Mouse (Mus musculus) skeletal muscle tissue, adult 2 months (tissue): Measurements from ENCODE around the gene Tifa.

Experiments
- DNase-seq: peaks from one replicate; pipeline ENCODE4 v3.0.0-alpha.2; 2012; ENCODE audit warnings: low read depth, low spot score

The Tifa gene

GRCm38 (mm10) chr3:127823886-127824863 is 34.6 kb downstream of the Tifa start:
- DNase-seq: no peak

DNA sequence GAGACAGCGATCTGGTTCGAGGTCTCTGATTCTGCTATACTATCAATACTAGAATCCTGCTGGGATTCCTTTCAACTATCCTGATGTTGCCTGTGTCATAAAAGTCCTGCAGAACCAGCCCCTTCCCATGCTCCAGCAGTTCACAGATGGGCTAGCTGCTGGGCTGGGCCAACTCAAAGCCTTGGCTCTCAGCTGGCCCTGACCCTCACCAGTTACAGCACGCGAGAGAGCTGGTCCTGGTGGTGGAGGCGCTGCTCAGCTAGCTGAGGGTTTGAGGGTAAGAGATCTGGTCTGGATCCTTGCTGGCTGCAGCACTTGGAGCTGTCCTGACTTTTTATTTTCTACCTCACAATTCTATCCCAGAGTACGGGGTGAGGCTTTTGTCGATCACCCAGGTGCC is 36.9 kb downstream of the Tifa start:
- DNase-seq: no peak

DNA sequence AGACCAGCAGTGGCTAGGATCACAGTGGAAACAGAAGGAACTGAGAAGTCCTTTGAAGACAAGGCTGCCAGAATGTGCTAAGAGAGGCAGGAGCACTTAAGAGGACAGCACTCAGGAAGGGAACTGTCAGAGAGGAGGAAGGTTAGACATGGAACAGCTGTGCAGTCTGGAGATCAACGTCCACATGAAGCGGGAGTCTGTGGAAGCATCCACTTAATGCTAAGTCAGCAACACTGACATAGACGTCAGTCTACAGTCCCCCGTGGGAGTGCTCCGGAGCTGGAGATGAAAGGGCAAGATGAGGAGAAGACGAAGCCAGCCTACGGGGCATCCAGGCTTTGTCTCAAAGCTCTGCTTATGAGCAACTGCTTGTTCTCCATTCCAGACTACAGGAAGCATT is 37.5 kb downstream of the Tifa start:
- DNase-seq: no peak

DNA sequence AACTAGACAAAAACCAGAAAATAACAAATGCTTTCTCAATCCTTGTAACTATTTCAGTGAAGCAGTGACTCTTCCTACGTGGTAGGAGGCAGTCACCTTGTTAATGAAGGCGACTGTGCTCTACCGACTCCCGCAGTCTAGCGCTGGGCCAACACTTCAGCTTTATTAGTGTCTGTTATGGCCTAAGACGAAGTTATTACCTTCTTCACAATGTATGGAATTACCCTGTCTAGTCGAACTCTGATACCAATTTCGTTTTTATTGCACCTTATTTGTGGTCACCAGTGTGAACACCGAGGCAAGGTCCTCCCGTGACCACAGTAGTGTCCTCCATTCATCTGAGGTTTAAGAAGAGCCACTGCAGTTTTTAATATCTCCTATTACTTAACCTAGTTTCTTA is 40.6 kb downstream of the Tifa start:
- no peak for DNase-seq

DNA sequence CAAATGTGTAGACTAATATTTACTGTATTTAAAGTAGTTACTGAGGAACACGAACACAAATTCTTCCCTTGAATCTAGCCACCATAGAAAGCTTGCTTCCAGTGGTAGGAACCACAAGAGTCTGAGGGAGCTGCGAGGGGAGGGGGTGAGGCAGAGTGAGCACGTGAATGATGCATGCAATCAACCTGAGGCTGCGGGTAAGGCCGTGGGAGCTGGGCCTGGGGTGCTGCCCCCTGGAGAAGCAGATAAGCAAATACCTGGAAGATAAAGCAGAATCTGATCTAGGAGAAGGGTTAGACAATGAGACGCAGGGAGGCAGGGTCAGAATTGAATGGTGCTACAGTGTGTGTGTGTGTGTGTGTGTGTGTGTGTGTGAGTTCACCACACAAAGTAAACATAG is 41.5 kb downstream of the Tifa start:
- DNase-seq: no peak

GRCm38 (mm10) chr3:127834040-127834439 is 44.4 kb downstream of the Tifa start:
- no peak for DNase-seq

DNA sequence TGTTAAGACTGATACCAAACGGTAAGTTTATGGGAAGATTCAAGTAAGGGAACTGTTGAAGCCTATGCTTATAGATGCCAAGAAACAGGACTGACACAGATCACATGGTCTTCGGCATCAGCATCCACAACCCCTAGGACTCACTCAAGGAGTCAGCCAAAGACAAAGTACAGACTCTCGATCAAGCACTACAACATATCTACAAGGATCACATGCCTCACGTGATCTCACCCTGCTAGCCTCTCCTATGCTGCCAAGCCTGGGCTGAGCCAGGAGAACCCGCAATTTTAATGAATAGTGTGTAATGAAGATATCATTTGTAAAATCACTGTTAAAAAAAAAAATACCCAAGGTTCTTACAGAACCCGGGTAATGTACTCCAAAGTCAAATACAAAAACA is 46.0 kb downstream of the Tifa start:
- DNase-seq: no peak

DNA sequence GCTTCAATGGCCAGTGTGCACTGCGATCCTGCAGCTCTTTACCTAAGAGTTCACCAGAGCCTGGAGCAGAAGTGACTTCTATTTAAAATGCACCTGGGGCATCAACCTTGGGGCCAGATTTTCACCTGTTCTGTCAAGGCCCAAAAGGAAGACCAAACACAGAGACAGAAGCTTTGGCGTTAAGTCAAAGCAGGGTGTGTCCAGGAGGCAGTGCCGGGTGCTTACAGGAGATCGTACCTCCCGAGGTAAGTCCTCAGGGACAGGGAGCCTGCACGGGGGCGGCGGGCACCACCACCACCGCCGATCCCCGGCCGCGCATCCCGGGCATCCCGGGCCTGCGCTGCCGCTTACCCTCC is 47.2 kb downstream of the Tifa start:
- no peak for DNase-seq

DNA sequence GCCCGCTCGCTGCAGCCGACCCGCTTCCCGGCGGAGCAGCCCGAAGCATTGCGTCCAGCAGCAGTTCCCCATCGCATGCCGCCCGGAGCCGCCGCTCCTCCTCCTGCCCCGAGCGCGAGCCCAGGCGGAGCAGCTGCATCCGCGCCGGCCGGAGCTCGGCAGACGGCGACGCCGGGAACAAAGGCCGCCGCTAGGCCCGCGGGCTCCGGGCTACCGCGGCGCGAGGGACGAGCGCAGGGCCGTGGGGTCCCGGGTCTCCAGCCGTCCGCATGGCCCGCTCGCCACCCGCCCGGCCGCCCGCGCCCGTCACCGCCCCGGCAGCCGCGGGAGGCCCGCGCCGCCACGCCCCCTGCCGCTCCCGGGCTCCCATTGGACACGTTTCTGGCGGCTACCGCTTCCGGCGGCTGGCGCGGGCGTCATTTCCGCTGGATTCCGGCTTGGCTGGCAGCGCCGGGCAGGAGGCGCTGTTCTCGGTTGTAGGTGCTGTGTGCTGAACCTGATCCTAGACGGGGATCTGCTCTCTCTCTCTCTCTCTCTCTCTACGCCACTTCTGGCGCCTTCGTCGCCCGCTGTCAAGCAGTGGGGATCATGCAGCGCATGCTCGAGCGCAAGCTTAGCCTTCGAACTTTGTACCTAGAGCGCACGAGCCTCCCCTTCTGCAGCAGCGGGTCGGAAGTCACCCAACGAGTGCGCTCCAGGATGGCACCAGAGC is 47.7 kb downstream of the Tifa start, which contains the start of gene Ap1ar:
Ap1ar (minus strand) TSS at position 370 of the 712 bp plus-strand sequence.
- DNase-seq: peak; percentile 93

- no peak for DNase-seq
Measured at GRCm38 (mm10) chr3:127837972-127838644, 48.5 kb downstream of the Tifa start.

DNA sequence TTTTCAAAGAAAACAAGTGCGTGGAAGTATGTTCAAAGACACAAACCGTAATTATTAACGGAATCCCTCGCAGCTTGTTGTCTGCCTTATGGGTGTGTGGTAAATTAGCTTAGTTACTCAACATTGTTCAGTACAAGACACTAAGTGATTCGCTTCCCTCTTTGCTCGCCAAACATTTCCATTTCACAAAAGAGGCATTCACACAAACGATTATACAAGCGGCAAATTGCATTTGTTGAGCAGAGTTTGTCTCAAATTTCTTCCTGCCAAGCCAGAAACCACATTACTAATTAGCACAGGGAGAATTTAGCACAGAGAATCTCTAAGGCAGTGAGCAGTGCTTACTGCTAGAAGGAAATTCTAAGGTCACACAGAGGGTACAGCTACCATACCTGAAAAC is 52.3 kb downstream of the Tifa start:
- DNase-seq: no peak

- no peak for DNase-seq
Measured at GRCm38 (mm10) chr3:127843324-127843940, 53.8 kb downstream of the Tifa start.

DNA sequence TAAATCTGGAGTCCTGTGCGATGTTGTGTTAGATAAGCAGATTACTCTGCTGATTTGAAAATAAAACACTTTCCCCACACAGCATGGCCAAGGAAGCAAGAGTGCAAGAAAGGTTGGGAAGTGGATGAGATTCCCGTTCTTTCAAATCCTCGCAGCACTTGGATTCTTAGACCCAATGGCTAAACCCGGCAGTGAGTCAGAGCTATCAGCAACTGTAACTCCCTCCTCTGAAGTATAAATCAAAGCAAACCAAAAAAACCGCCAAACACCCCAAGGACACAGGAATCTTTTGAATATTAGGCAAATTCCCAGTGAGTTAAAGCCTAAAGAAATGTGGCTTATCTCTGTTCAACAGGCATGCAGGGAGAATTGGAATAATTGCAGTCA is 54.3 kb downstream of the Tifa start:
- no peak for DNase-seq

DNA sequence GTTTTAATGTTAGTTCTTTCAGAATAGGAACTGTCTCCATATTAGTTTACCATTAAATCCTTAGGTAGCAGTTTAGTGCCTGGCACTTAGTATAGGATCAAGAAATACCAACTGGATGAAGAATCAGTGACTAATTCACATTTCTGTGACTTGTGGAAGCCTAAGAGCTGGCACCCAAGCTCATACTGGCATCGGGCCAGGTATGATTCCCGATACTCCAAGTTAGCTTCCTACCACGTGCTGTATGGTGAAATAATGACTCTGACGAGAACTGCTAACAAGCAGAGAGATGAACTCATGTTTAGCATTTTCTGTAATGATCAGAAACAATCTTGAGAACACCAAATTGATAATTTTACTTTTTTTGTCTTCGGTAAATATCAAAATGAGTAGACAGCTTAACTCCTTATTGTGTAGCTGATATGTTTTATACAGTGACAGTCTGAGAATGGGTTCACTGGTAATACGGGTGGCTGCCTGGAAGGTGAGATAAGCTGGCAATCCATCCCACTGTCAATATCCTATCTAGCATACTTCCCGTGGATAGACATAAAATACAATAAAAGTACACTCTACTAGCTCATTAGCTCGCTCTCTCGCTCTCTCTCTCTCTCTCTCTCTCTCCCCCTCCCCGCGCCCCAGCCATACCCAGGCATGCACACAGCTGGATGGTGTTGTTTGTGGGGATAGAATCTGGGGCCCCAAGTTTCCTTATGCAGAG is 58.6 kb downstream of the Tifa start:
- no peak for DNase-seq

DNA sequence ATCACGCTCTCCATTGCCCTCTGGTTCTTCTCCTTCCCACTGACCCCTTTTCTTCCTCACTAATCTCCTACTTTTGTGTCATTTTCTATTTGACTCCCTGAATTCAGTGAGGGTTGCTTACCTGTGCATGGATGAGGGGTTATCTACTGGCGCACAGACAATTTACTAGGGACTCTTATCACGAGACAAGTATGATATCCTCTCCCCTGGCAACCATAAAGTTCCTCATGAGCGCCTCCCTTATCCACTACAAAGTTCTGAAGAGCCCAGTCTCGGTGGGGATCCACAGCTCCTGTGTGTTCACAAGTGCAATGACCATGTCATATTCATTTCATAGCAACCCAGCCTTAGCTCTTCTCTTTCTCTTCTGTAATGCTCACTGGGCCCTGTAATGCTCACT is 60.3 kb downstream of the Tifa start:
- DNase-seq: no peak

GRCm38 (mm10) chr3:127850776-127851646 is 61.4 kb downstream of the Tifa start:
- DNase-seq: no peak

DNA sequence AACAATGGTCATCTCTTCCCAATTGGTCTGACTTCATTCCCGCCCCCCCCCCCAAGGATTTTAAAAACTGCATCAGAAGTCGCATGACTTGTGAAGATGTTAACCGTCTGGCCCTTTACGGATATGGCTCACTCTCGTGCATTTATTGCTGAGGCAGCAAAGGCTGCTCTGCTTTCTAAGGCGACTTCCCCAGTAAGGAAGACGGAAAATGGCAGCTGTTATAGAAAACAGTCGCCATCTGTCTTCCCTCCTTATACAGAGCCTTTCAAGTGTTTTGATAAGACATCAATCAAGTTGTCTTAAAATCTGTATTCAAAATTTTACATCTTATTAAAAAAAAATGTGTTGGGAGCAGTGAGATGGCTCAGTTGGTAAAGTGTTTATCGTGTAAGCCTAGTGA is 63.1 kb downstream of the Tifa start:
- DNase-seq: no peak

GRCm38 (mm10) chr3:127853431-127854206 is 64.0 kb downstream of the Tifa start:
- peak; percentile 40 for DNase-seq

DNA sequence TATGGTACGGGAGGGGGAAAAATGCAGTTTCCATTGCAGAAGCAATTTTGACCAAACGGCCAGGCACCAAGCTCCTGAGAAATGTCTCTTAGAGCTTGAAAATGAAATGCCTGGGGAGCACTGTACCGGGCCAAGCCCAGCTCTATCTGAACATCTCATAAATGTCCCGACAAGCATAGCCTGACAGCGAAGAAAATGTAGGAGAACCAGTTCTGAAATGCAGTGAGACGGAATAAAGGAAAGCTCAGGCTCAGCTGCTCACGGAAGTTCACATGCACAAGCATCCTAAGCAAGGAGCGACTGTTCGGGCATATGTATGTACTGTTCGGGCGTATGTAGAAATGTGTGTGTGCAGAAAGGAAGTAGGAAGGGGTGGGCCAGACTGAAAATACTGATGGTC is 71.7 kb downstream of the Tifa start:
- DNase-seq: no peak
